In the genomic region with DNA sequence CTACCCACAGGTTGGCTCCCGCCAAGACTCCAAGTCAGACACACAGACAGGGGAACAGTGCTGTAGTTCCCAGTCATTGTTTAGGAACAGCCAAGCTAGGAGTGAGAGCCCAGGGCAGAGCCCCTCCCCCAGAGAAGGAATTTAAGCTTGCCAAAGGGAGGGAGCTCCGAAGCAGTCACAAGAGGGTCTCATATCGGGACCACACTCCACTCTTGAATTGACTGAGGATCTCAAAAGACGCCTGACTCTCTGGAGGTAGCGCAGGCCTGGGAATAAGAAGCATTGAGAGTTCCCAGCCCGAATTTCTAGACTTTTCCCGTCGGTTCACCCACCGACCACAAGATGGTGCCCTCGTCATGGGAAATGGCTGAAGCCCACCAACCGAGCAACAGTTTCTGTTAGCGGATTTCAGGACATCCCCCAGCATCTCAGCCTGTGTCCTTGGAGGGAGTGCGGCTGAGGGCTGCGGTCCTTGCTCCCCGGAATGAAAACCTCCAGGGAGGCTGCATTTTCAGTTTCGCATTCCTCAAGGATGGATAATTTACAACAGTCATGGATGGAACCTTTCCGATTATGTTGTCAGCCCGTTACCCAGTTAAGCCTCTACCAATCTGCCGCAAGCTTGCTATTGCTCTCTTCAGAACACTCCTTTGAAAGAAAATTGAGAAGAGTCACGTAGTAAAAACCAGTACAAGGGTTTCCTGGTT, we compare ENCODE assay signal across 8 mouse cellular contexts. TPM values are rescaled to one million over a fixed set of nuclear protein-coding genes. Genes with fewer than 3 reads are reported as not detected.
A peak's percentile ranks its signal among the peaks of the same experiment; 100 is the strongest.
DNase-seq lines count a peak whose midpoint lies in the region; ATAC-seq and TF ChIP-seq lines count a peak whose summit lies in the region.

No protein-coding gene starts in this region.

- H3K27me3 ChIP-seq in embryonic facial prominence, embryonic 15.5 days = peaks cover 16% of the 10 kb centered on the region; the same call in 1 of the 2 replicates
- peaks cover 2% of the 10 kb centered on the region; the same call in 1 of the 2 replicates for H3K27me3 ChIP-seq in heart, embryonic 11.5 days (ENCODE audit: control insufficient read depth, insufficient read depth, low read length)
- H3K27me3 ChIP-seq in kidney, embryonic 15.5 days = peaks cover 4% of the 10 kb centered on the region; the same call in 1 of the 2 replicates
- no peaks in the 10 kb centered on the region for H3K27me3 ChIP-seq in myocyte (ENCODE audit: control insufficient read depth, insufficient read depth, insufficient read length)
- no peaks in the 10 kb centered on the region for H3K27me3 ChIP-seq in stomach, embryonic 14.5 days (ENCODE audit: control insufficient read depth, insufficient read depth, low read length)

- H3K4me3 ChIP-seq in embryonic facial prominence, embryonic 15.5 days (replicated peaks) = peak overlapping the region; percentile 33
- peak overlapping the region; percentile 32 for H3K4me3 ChIP-seq in heart, embryonic 11.5 days (ENCODE audit: low read depth, low read length)
- H3K4me3 ChIP-seq in kidney, embryonic 15.5 days (replicated peaks) = peak overlapping the region; percentile 34
- H3K4me3 ChIP-seq in myocyte = no peak overlapping the region
- peak overlapping the region; percentile 10; the same call in 1 of the 2 replicates for H3K4me3 ChIP-seq in stomach, embryonic 14.5 days (ENCODE audit: low read depth, low read length)

- H3ac ChIP-seq in myocyte (ENCODE audit: control insufficient read depth, insufficient read length) = no peak overlapping the region

- H3K4me2 ChIP-seq in embryonic facial prominence, embryonic 15.5 days (replicated peaks) = peak overlapping the region; percentile 51
- H3K4me2 ChIP-seq in heart, embryonic 11.5 days = peak overlapping the region; percentile 65
- peak overlapping the region; percentile 59 for H3K4me2 ChIP-seq in kidney, embryonic 15.5 days
- peak overlapping the region; percentile 16 for H3K4me2 ChIP-seq in myocyte (ENCODE audit: low read depth)
- H3K4me2 ChIP-seq in stomach, embryonic 14.5 days (replicated peaks; ENCODE audit: low read depth, low read length) = peak overlapping the region; percentile 43; the same call in 1 of the 2 replicates

- no peak for TF ChIP-seq POLR2A in myocyte (IDR thresholded peaks at IDR 0.05; ENCODE audit: insufficient read length, low read depth)

- H3K79me2 ChIP-seq in myocyte (ENCODE audit: control insufficient read depth, insufficient read depth) = no peaks in the 10 kb centered on the region

- no peaks in the 10 kb centered on the region for H3K9me3 ChIP-seq in embryonic facial prominence, embryonic 15.5 days (replicated peaks)
- no peaks in the 10 kb centered on the region for H3K9me3 ChIP-seq in heart, embryonic 11.5 days (replicated peaks; ENCODE audit: control insufficient read depth, low read length)
- H3K9me3 ChIP-seq in kidney, embryonic 15.5 days (replicated peaks) = no peaks in the 10 kb centered on the region
- no peaks in the 10 kb centered on the region for H3K9me3 ChIP-seq in stomach, embryonic 14.5 days (ENCODE audit: control insufficient read depth, low read depth, low read length)

- 5% methylated on average over 20 of the region's 20 CpGs for WGBS in embryonic facial prominence, embryonic 15.5 days
- 10% methylated on average over 20 of the region's 20 CpGs for WGBS in heart, embryonic 11.5 days (ENCODE audit: insufficient replicate concordance)
- WGBS in kidney, embryonic 15.5 days = 7% methylated on average over 20 of the region's 20 CpGs
- WGBS in stomach, embryonic 14.5 days = 8% methylated on average over 20 of the region's 20 CpGs

- H3K36me3 ChIP-seq in embryonic facial prominence, embryonic 15.5 days = no peaks in the 10 kb centered on the region
- no peaks in the 10 kb centered on the region for H3K36me3 ChIP-seq in heart, embryonic 11.5 days (ENCODE audit: control insufficient read depth, insufficient read depth, low read length)
- H3K36me3 ChIP-seq in kidney, embryonic 15.5 days = no peaks in the 10 kb centered on the region
- H3K36me3 ChIP-seq in myocyte (ENCODE audit: control insufficient read depth, insufficient read depth) = no peaks in the 10 kb centered on the region
- no peaks in the 10 kb centered on the region for H3K36me3 ChIP-seq in stomach, embryonic 14.5 days (ENCODE audit: control insufficient read depth, insufficient read depth, low read length)

- no peak overlapping the region; the same call in 1 of the 2 replicates for H3K9ac ChIP-seq in embryonic facial prominence, embryonic 15.5 days
- H3K9ac ChIP-seq in heart, embryonic 11.5 days (ENCODE audit: low read depth, low read length) = 0 out of 2 replicates have a peak overlapping the region, but pooled peaks have one; percentile 24
- H3K9ac ChIP-seq in kidney, embryonic 15.5 days = no peak overlapping the region
- no peak overlapping the region for H3K9ac ChIP-seq in stomach, embryonic 14.5 days (replicated peaks; ENCODE audit: low read depth, low read length)

- DNase-seq in 3T3-L1 (ENCODE audit: low read depth, low spot score) (peak; percentile 73), liver (peak; percentile 60)
- DNase-seq in adrenal gland, postnatal 4 days (ENCODE audit: low spot score in 2 of 2) = peak; percentile 53 to 55

- no peak overlapping the region for H3K27ac ChIP-seq in embryonic facial prominence, embryonic 15.5 days (replicated peaks)
- no peak overlapping the region for H3K27ac ChIP-seq in heart, embryonic 11.5 days (ENCODE audit: low read depth, low read length)
- H3K27ac ChIP-seq in kidney, embryonic 15.5 days = no peak overlapping the region
- no peak overlapping the region for H3K27ac ChIP-seq in stomach, embryonic 14.5 days (ENCODE audit: low read length)

- ATAC-seq in embryonic facial prominence, embryonic 15.5 days (ENCODE audit: insufficient number of reproducible peaks, low FRiP score, low TSS enrichment, low read depth) = peak; percentile 27; the same call in 1 of the 2 replicates
- no peak for ATAC-seq in heart, embryonic 11.5 days (replicated peaks; ENCODE audit: insufficient number of reproducible peaks, low FRiP score, low TSS enrichment)
- ATAC-seq in kidney, embryonic 15.5 days (replicated peaks; ENCODE audit: low FRiP score) = peak; percentile 60; the same call in 1 of the 2 replicates
- ATAC-seq in stomach, embryonic 14.5 days (ENCODE audit: insufficient number of reproducible peaks, insufficient read depth, low FRiP score, low read depth) = no peak

- no peaks in the 10 kb centered on the region for H3K4me1 ChIP-seq in embryonic facial prominence, embryonic 15.5 days
- no peaks in the 10 kb centered on the region for H3K4me1 ChIP-seq in heart, embryonic 11.5 days (ENCODE audit: control insufficient read depth, insufficient read depth, low read length)
- H3K4me1 ChIP-seq in kidney, embryonic 15.5 days = peaks cover 4% of the 10 kb centered on the region; the same call in 1 of the 2 replicates
- no peaks in the 10 kb centered on the region for H3K4me1 ChIP-seq in stomach, embryonic 14.5 days (ENCODE audit: control insufficient read depth, insufficient read depth, low read length)

TF ChIP-seq in myocyte, 11 proteins besides CTCF, POLR2A, EP300 and RAD21:
- TF ChIP-seq E2F4 (IDR thresholded peaks at IDR 0.05; ENCODE audit: insufficient read depth) (no peak), MYOD1 (IDR thresholded peaks at IDR 0.05; ENCODE audit: control insufficient read depth in 1 of 3, insufficient read length in 2 of 3, low read depth in 2 of 3) (no peak), REST (IDR thresholded peaks at IDR 0.05; ENCODE audit: insufficient read depth, insufficient read length) (no peak), TCF3 (IDR thresholded peaks at IDR 0.05; ENCODE audit: insufficient read length, low read depth) (no peak), POLR2AphosphoS2 (IDR thresholded peaks at IDR 0.05; ENCODE audit: insufficient read length, low read depth) (no peak), MYOG (IDR thresholded peaks at IDR 0.05; ENCODE audit: control insufficient read depth in 1 of 3, insufficient read depth in 1 of 3, insufficient read length in 2 of 3, low read depth in 2 of 3) (no peak), TCF12 (IDR thresholded peaks at IDR 0.05; ENCODE audit: insufficient read depth, poor library complexity, severe bottlenecking) (no peak), MAX (IDR thresholded peaks at IDR 0.05; ENCODE audit: low read depth) (no peak), SRF (IDR thresholded peaks at IDR 0.05; ENCODE audit: control insufficient read depth, insufficient read length, low read depth) (no peak), USF1 (IDR thresholded peaks at IDR 0.05; ENCODE audit: low read depth) (no peak)

RNA-seq across cellular contexts. Expression of gene Foxo3, which starts 31.6 kb away (rescaled TPM):
- total RNA-seq in adrenal gland, postnatal 4 days (2021) = 10 to 100 TPM; 71.7 to 72.8 TPM
- 9.4 and 10.0 TPM in 2 replicates for polyA plus RNA-seq in embryonic facial prominence, embryonic 15.5 days (2015; fragmentation: Nextera tagmentation; extraction: Ambion mirVana)
- polyA plus RNA-seq in heart, embryonic 11.5 days (2014; fragmentation: Nextera tagmentation; extraction: Ambion mirVana) = 5.2 and 7.3 TPM in 2 replicates
- 6.1 and 7.0 TPM in 2 replicates for polyA plus RNA-seq in kidney, embryonic 15.5 days (2015; fragmentation: Nextera tagmentation; extraction: Ambion mirVana)
- polyA plus RNA-seq in myocyte (2012; fragmentation: generic; extraction: Trizol) = 11.2 TPM
- polyA plus RNA-seq in stomach, embryonic 14.5 days (2014; fragmentation: Nextera tagmentation; extraction: Ambion mirVana) = 10.2 and 10.5 TPM in 2 replicates

Comparison
In these comparisons a context has a peak if more than half of its experiments do, and no peak if none do; other contexts are left out.
1. ATAC-seq: peak in embryonic facial prominence, embryonic 15.5 days (single experiment) and kidney, embryonic 15.5 days (single experiment); none in heart, embryonic 11.5 days (single experiment) and stomach, embryonic 14.5 days (single experiment).
2. Peak in every context shown above with its lines, with median percentiles within 50 percentile points of each other: DNase-seq and H3K4me2 ChIP-seq.